Mouse (Mus musculus): ENCODE data around the gene Tpi1. TPM values are rescaled to one million over a fixed set of nuclear protein-coding genes. Genes with fewer than 3 reads are reported as not detected.
"Not testable (repeated sequence)": the region's sequence is repeated elsewhere in the genome, so short reads cannot be mapped to it uniquely, and the experiment has no call there.

The Tpi1 gene
- total RNA-seq, 2 experiments from 2014 or later = 2,608 to 3,105 TPM

DNA sequence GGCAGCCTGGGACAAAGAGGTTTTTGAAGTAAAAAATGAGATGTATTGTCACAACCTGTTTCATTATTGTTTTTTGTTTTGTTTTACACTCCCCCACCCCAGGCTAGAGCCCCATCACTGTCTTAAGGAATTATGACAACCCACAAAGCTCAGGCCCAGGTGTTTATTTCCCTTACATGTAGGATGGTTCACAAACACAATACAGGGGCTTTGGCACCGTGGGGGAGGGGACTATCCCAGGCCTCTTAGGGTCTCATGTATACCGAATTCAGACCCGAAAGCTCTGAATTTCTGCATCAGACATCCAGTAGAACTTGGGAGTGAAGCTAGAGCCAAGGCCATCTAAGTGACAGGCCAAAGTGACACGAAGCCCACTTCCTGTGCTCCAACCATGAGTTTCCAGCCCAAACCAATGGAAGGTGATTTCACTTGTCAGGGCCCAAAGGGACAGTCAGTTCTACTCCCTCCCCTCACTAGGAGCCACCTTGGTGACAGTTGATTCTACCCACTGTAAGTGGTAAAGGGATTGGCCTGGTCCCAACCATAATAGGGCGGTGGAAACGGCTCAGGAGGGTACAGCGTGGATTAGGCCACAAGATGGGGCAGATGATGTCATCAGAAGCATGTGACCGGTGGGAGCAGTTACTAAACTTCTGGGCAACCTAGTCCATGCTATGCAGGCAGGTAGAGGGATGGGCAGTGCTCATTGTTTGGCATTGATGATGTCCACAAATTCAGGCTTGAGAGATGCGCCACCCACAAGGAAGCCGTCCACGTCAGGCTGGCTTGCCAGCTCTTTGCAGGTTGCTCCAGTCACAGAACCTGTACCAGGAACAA is 3.3 kb downstream of the Tpi1 start:
- intact Hi-C loops (cut with DNase I); DNase-seq: not testable (repeated sequence)

- no peak for DNase-seq
- intact Hi-C loops (cut with DNase I) = no loop called here
Observed at GRCm38 (mm10) chr6:124809775-124810538, 4.1 kb downstream of the Tpi1 start.

- intact Hi-C loops (cut with DNase I) = no loop called here
- peak; percentile 80 to 83 for DNase-seq
Observed at GRCm38 (mm10) chr6:124809052-124809774, 4.9 kb downstream of the Tpi1 start.

DNA sequence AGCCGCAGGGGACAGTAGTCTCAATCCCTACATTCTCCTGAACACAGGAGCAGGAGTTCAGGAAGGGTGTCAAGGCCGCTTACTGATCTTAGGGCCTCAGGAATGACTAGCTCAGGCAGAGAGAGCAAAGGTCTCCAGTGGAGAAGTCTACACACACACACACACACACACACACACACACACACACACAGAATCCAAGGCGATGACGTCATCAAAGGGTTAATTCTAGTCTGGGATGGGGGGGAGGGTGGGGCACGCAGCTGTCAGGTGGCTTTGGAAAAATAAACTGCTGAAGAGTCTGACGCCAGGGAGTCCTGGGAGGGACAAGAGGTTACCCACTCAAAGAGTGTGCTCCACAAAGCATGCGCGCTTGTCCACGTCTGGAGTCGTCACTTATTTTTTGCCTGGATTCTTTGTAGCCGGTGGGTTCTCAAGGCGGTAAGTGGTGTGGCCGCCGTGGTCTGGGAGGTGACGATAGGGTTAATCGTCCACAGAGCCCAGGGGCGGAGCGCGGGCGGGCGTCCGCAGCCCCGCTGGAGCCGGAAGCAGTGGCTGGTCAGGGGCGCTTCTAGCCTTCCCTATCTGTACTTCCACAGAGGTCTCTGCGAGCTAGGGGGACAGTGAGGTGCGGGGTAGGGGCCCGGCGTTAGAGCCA is 5.6 kb downstream of the Tpi1 start, which contains the start of gene Spsb2:
Gene Spsb2 (plus strand): TSS at position 304 of the 655 bp plus-strand sequence.
- peak; percentile 70 to 77 for DNase-seq
- intact Hi-C loops (cut with DNase I) = no loop called here

- DNase-seq = no peak
- intact Hi-C loops (cut with DNase I) = no loop called here
Observed at GRCm38 (mm10) chr6:124807986-124808357, 6.1 kb downstream of the Tpi1 start.

DNA sequence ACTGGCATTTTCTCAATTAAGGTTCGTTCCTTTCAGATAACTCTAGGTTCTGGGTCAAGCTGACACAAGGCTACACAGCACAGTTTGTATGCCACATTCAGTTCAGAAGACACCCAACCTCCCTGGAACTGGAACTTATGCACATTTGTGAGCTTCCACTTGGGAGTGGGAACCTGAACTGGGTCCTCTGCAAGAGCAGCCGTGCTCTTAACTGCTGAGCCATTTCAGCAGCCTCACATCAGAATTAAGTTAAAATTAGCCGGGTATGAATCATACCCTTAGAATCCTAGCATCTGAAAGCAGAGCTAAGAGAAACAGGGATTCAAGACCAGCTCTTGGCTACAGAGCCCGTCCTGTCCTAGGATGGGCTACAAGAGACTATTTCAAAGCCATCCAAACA is 6.7 kb downstream of the Tpi1 start:
- intact Hi-C loops (cut with DNase I) = no loop called here
- DNase-seq = no peak

- no peak for DNase-seq
- intact Hi-C loops (cut with DNase I) = no loop called here
Observed at GRCm38 (mm10) chr6:124806446-124807140, 7.5 kb downstream of the Tpi1 start.

DNA sequence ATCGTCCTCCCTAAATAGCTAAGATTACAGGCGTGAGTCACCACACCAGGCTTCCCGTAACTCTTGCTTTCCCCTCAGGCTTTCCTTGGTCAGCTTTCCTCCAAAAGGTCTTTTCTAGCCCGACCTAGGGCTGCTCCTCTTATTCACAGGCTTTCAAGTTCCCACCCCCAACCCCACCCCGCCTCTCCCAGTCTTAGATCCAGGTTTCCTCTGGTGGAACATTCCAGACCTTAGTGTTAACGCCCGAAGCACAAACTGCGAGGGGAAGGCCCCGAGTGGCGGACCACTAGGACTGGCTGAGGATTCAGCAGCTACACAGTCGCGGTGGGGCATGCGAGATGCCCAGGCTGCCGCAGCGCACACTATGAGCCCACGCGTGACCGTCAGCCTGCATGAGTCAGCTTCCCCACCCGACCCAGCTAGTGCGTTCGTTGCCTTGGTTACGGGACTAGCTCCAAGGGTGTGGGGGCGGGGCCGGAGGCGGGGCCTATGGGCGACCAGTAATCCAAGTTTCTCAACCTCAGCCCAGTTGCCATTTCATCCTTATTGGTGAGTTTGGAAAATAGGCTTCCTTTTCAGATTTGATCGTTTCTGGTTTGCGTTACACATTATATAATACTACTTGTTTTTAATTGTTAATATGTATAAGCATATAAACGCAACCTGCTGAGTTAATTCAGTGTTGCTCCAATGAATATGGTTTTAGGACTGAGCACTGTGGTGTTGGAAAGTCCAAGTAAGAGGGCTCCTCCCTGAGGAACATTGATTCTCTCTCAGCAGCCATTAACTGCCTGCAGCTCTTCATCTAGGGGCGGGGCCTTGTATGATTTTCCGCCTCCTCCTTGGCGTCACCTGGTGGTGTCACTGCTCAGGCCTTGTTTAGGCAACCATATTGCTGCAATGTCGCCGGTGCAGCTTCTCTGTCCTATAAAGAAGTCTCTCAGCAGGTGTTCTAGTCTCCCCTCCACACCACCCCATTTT is 8.5 kb downstream of the Tpi1 start:
- DNase-seq = peak; percentile 95 to 96
- intact Hi-C loops (cut with DNase I) = no loop called here

DNA sequence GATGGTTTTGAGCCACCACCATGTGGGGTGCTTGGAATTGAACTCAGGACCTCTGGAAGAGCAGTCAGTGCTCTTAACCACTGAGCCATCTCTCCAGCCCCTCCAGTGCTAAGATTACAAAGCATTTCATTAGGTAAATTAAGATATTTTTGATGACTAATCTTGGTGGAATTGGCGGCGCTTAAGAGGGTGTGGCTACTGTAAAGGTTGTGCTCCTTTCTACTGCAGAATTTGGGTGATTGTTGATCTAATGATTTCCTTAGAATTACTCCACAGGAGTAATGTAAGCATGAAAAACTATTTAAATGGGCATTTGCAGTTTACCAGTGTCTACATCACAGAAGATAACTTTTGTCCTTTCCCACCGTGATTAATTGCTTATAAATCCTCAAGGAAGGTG is 9.8 kb downstream of the Tpi1 start:
- DNase-seq = no peak
- intact Hi-C loops (cut with DNase I) = no loop called here

DNA sequence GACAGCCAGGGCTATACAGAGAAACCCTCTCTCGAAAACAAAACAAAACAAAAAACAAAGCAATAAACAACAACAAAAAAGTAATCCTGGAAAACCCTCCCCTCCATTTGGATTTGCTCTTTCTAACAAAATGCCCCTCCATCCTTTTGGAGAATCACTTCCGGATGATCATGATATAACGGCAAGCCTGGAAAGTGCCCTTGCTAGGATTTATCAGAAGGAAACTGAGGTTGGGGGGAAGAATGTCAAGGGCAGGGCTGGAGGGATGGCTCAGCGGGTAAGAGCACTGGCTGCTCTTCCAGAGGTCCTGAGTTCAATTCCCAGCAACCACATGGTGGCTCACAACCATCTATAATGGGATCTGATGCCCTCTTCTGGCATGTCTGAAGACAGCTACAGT is 10.4 kb downstream of the Tpi1 start:
- intact Hi-C loops (cut with DNase I); DNase-seq: not testable (repeated sequence)

GRCm38 (mm10) chr6:124803061-124803460 is 11.0 kb downstream of the Tpi1 start:
- intact Hi-C loops (cut with DNase I) = no loop called here
- DNase-seq = no peak

DNA sequence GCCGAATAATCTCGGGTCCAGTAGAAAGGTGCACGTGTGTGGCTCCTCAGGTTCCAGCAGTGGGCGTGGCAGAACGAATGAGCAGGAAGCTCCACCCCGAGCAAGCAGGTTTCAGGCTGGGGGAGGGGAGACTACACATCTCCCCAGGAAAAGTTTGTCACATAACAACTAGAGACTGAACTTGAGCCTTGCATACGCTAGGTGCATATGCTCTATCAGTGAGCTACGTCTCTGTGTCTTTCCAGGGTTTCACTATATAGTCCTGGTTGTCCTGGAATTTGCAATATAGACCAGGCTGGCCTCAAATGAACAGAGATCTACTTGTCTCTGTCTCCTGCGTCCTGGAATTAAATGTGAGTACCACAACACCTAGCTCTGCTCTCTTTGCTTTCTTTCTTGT is 11.7 kb downstream of the Tpi1 start:
- DNase-seq; intact Hi-C loops (cut with DNase I): not testable (repeated sequence)

- intact Hi-C loops (cut with DNase I) = no loop called here
Observed at GRCm38 (mm10) chr6:124796200-124796599, 17.9 kb downstream of the Tpi1 start.

GRCm38 (mm10) chr6:124795781-124796180 is 18.3 kb downstream of the Tpi1 start:
- intact Hi-C loops (cut with DNase I) = no loop called here
- DNase-seq = no peak

More at GRCm38 (mm10) chr6:124796200-124796599, 17.9 kb downstream of the Tpi1 start:
- no peak for DNase-seq

DNA sequence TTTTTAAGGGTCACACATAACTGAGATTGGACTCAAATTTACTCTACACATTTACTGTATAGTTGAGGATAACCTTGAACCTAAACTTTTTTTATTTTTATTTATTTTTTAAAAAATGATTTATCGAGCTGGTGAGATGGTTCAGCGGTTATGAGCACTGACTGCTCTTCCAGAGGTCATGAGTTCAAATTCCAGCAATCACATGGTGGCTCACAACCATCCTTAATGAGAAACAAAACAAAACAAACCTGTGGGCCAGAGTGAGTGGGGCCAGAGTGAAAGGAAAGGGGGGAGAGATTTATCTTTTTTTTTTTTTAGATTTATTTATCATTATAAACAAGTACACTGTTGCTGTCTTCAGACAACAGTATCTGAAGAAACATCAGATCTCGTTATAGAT is 22.2 kb downstream of the Tpi1 start:
- no peak for DNase-seq

GRCm38 (mm10) chr6:124790121-124790520 is 24.0 kb downstream of the Tpi1 start:
- intact Hi-C loops (cut with DNase I) = no loop called here
- DNase-seq = no peak

More for the DNA sequence above, 22.2 kb downstream of the Tpi1 start:
- intact Hi-C loops (cut with DNase I) = no loop called here

DNA sequence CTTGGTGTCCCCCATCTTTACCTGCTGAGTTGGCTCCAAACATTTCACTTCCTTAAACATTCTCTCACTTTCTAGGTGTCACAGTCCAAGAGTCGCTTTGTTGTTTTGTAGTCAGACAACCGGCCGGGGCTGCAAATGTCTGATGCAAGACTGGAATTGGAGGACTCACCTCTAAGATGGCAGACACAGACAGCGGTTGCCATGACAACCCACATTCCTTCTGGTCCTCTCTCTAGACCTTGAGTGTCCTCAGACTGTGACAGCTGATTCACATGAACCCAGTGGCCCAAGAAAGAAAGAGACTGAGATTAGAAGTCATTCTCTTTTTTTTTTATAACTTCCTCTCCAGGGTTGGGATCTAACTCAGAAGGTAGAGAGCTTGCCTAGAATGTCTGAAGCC is 24.6 kb downstream of the Tpi1 start:
- intact Hi-C loops (cut with DNase I) = no loop called here
- no peak for DNase-seq

GRCm38 (mm10) chr6:124787722-124788121 is 26.4 kb downstream of the Tpi1 start:
- DNase-seq = no peak
- intact Hi-C loops (cut with DNase I) = no loop called here

Measured in gastrocnemius, postnatal 36 days (tissue).